Mouse (Mus musculus): ENCODE measurements at regions not wholly inside any gene's neighbourhood (a gene's known extent, or its start where the extent isn't known, plus 50 kb on each side); places are given as distances from the start of the nearest gene placed in this dataset.
A peak's percentile ranks its signal among the peaks of the same experiment; 100 is the strongest.

GRCm38 (mm10) chr8:118028061-118028850 lies 226.5 kb upstream of the Mphosph6 start:
- no peak for DNase-seq (ENCODE audit: low read depth, low spot score)

- no peak for DNase-seq (ENCODE audit: low read depth, low spot score)
These were observed 221.7 kb upstream of the Mphosph6 start for GRCm38 (mm10) chr8:118023451-118023850.

- no peak for DNase-seq (ENCODE audit: low read depth, low spot score)
These were observed 220.2 kb upstream of the Mphosph6 start for GRCm38 (mm10) chr8:118021978-118022377.

GRCm38 (mm10) chr8:118017261-118017660 lies 215.5 kb upstream of the Mphosph6 start:
- no peak for DNase-seq (ENCODE audit: low read depth, low spot score)

GRCm38 (mm10) chr8:118005186-118005585 lies 203.4 kb upstream of the Mphosph6 start:
- no peak for DNase-seq (ENCODE audit: low read depth, low spot score)

GRCm38 (mm10) chr8:118004391-118004851 lies 202.7 kb upstream of the Mphosph6 start:
- DNase-seq (ENCODE audit: low read depth, low spot score) = no peak

- DNase-seq (ENCODE audit: low read depth, low spot score) = no peak
These were observed 199.4 kb upstream of the Mphosph6 start for GRCm38 (mm10) chr8:118001138-118001537.

- no peak for DNase-seq (ENCODE audit: low read depth, low spot score)
These were observed 190.1 kb upstream of the Mphosph6 start for GRCm38 (mm10) chr8:117991826-117992225.

GRCm38 (mm10) chr8:117988781-117989180 lies 187.0 kb upstream of the Mphosph6 start:
- no peak for DNase-seq (ENCODE audit: low read depth, low spot score)

GRCm38 (mm10) chr8:117968306-117968705 lies 166.6 kb upstream of the Mphosph6 start:
- DNase-seq (ENCODE audit: low read depth, low spot score) = no peak

- DNase-seq (ENCODE audit: low read depth, low spot score) = no peak
These were observed 164.8 kb upstream of the Mphosph6 start for GRCm38 (mm10) chr8:117966556-117966955.

GRCm38 (mm10) chr8:117963426-117963825 lies 161.7 kb upstream of the Mphosph6 start:
- DNase-seq (ENCODE audit: low read depth, low spot score) = no peak

GRCm38 (mm10) chr8:117962666-117963065 lies 160.9 kb upstream of the Mphosph6 start:
- no peak for DNase-seq (ENCODE audit: low read depth, low spot score)

GRCm38 (mm10) chr8:117959501-117959900 lies 157.8 kb upstream of the Mphosph6 start:
- DNase-seq (ENCODE audit: low read depth, low spot score) = no peak

GRCm38 (mm10) chr8:117958914-117959313 lies 157.2 kb upstream of the Mphosph6 start:
- no peak for DNase-seq (ENCODE audit: low read depth, low spot score)

- DNase-seq (ENCODE audit: low read depth, low spot score) = no peak
These were observed 149.9 kb upstream of the Mphosph6 start for GRCm38 (mm10) chr8:117951656-117952055.

GRCm38 (mm10) chr8:117946540-117946939 lies 144.8 kb upstream of the Mphosph6 start:
- no peak for DNase-seq (ENCODE audit: low read depth, low spot score)

GRCm38 (mm10) chr8:117934566-117935094 lies 132.9 kb upstream of the Mphosph6 start:
- DNase-seq (ENCODE audit: low read depth, low spot score) = no peak

GRCm38 (mm10) chr8:117930687-117931086 lies 128.9 kb upstream of the Mphosph6 start:
- DNase-seq (ENCODE audit: low read depth, low spot score) = peak; percentile 12

- DNase-seq (ENCODE audit: low read depth, low spot score) = no peak
These were observed 127.9 kb upstream of the Mphosph6 start for GRCm38 (mm10) chr8:117929606-117930005.

- DNase-seq (ENCODE audit: low read depth, low spot score) = no peak
These were observed 121.6 kb upstream of the Mphosph6 start for GRCm38 (mm10) chr8:117923296-117923695.

- DNase-seq (ENCODE audit: low read depth, low spot score) = no peak
These were observed 101.3 kb upstream of the Mphosph6 start for GRCm38 (mm10) chr8:117903052-117903451.

GRCm38 (mm10) chr8:117899892-117900291 lies 98.1 kb upstream of the Mphosph6 start:
- DNase-seq (ENCODE audit: low read depth, low spot score) = no peak

Measured in skeletal muscle tissue, adult 2 months (tissue).